Mouse (Mus musculus) liver, postnatal 0 days (tissue): ENCODE data around the gene Gm29609. TPM values are rescaled to one million over a fixed set of nuclear protein-coding genes. Genes with fewer than 3 reads are reported as not detected.
A peak's percentile ranks its signal among the peaks of the same experiment; 100 is the strongest.

Experiments used
- ATAC-seq: fragments of 200-750 bp; cut with Nextera tagmentation; 2 replicates; pipeline ENCODE4 v1.8.0; 2017; ENCODE audit warnings: mild to moderate bottlenecking, moderate library complexity
- DNase-seq: peaks from one replicate; pipeline ENCODE4 v3.0.0-alpha.2; 2016
- H3K27ac ChIP-seq: fragments of 300-500 bp; sonication (generic); 2 replicates; pipeline ENCODE4 v1.5.1; 2014; ENCODE audit warnings: antibody characterized with exemption, moderate library complexity, mild to moderate bottlenecking, low read depth
- H3K27me3 ChIP-seq: fragments of 300-500 bp; sonication (generic); 2 replicates; pipeline ENCODE4 v1.6.1; 2014; ENCODE audit warnings: low read length, control low read depth, mixed read lengths; ENCODE audit not compliant: insufficient read depth
- H3K36me3 ChIP-seq: fragments of 300-500 bp; sonication (generic); replicated peaks from 2 replicates; pipeline ENCODE4 v1.6.1; 2014; ENCODE audit warnings: mild to moderate bottlenecking, control low read depth, low read length, moderate library complexity, mixed read lengths; ENCODE audit not compliant: insufficient read depth
- H3K4me1 ChIP-seq: fragments of 300-500 bp; sonication (generic); 2 replicates; pipeline ENCODE4 v1.6.1; 2014; ENCODE audit warnings: antibody characterized with exemption, mild to moderate bottlenecking, control low read depth; ENCODE audit not compliant: insufficient read depth
- H3K4me2 ChIP-seq: fragments of 300-500 bp; sonication (generic); 2 replicates; pipeline ENCODE4 v1.6.1; 2014; ENCODE audit warnings: low read depth, mild to moderate bottlenecking, low read length, moderate library complexity, mixed read lengths
- H3K4me3 ChIP-seq: fragments of 300-500 bp; sonication (generic); 2 replicates; pipeline ENCODE4 v1.5.1; 2014; ENCODE audit warnings: low read depth, low read length
- H3K9ac ChIP-seq: fragments of 300-500 bp; sonication (generic); replicated peaks from 2 replicates; pipeline ENCODE4 v1.6.1; 2014; ENCODE audit warnings: mild to moderate bottlenecking, moderate library complexity
- H3K9me3 ChIP-seq: fragments of 300-500 bp; sonication (generic); 2 replicates; pipeline ENCODE4 v1.6.1; 2016; ENCODE audit warnings: mild to moderate bottlenecking, control low read depth, low read length, mixed read lengths
- CTCF ChIP-seq: sonication (generic); IDR thresholded peaks from 2 replicates; pipeline ENCODE4 v1.5.1; 2016; ENCODE audit warnings: antibody characterized with exemption, low read depth
- EP300 ChIP-seq: IDR thresholded peaks from 2 replicates; pipeline ENCODE4 v1.6.1; 2016; ENCODE audit warnings: antibody characterized with exemption, low read depth, mild to moderate bottlenecking
- WGBS: fragments of 180-500 bp; shearing (Covaris S2); extraction: QIAGEN DNeasy Blood & Tissue Kit; methylation state at CpG from one replicate; pipeline ENCODE4 v1.1.7; 2014; ENCODE audit not compliant: insufficient replicate concordance; 5-methylcytosine and 5-hydroxymethylcytosine counted together
- polyA plus RNA-seq: library from polyadenylated mRNA; unstranded; fragments of >200 nt; fragmentation: Nextera tagmentation; extraction: Ambion mirVana; gene quantifications from 2 replicates; pipeline ENCODE4 v1.2.1, GENCODE M21; 2015

Gene Gm29609
- polyA plus RNA-seq, 1 experiment from 2014 or later, result 0.59 TPM

GRCm38 (mm10) chr5:31199893-31200292 is 20.2 kb upstream of the Gm29609 start:
- ATAC-seq (no peak), DNase-seq (peak; percentile 39)
- Histone ChIP-seq H3K27ac (no peak overlapping the region), H3K9ac (no peak overlapping the region), H3K4me3 (no peak overlapping the region), H3K9me3 (peaks cover 3% of the 10 kb centered on the region; the same call in 1 of the 2 replicates), H3K27me3 (no peaks in the 10 kb centered on the region), H3K4me2 (no peak overlapping the region), H3K36me3 (peaks cover 78% of the 10 kb centered on the region), H3K4me1 (peaks cover 21% of the 10 kb centered on the region)
- 83% methylated on average over 9 of the region's 9 CpGs for WGBS
- TF ChIP-seq CTCF, result peak; percentile 39
- TF ChIP-seq EP300, result no peak

- Histone ChIP-seq H3K4me3 (no peak overlapping the region), H3K27me3 (no peaks in the 10 kb centered on the region), H3K4me2 (no peak overlapping the region), H3K4me1 (peaks cover 26% of the 10 kb centered on the region), H3K27ac (no peak overlapping the region), H3K9me3 (peaks cover 3% of the 10 kb centered on the region; the same call in 1 of the 2 replicates), H3K36me3 (peaks cover 78% of the 10 kb centered on the region), H3K9ac (no peak overlapping the region)
- ATAC-seq (no peak), DNase-seq (no peak)
- TF ChIP-seq CTCF (no peak), EP300 (no peak)
- 93% methylated on average over 19 of the region's 19 CpGs for WGBS
These were observed 19.7 kb upstream of the Gm29609 start for GRCm38 (mm10) chr5:31199321-31199892.

- WGBS, result 85% methylated on average over 5 of the region's 5 CpGs
- H3K27me3 ChIP-seq, result no peaks in the 10 kb centered on the region
- peaks cover 72% of the 10 kb centered on the region for H3K36me3 ChIP-seq
- DNase-seq (no peak), ATAC-seq (no peak)
- no peak overlapping the region for H3K9ac ChIP-seq
- H3K4me2 ChIP-seq, result no peak overlapping the region
- peaks cover 31% of the 10 kb centered on the region for H3K4me1 ChIP-seq
- peaks cover 3% of the 10 kb centered on the region; the same call in 1 of the 2 replicates for H3K9me3 ChIP-seq
- no peak overlapping the region for H3K4me3 ChIP-seq
- TF ChIP-seq EP300, result no peak
- TF ChIP-seq CTCF, result no peak
- H3K27ac ChIP-seq, result no peak overlapping the region
These were observed 19.1 kb upstream of the Gm29609 start for GRCm38 (mm10) chr5:31198616-31199320.

GRCm38 (mm10) chr5:31198170-31198569 is 18.5 kb upstream of the Gm29609 start:
- no peak overlapping the region for H3K9ac ChIP-seq
- H3K4me2 ChIP-seq, result no peak overlapping the region
- H3K27ac ChIP-seq, result no peak overlapping the region
- peaks cover 31% of the 10 kb centered on the region for H3K4me1 ChIP-seq
- H3K9me3 ChIP-seq, result peaks cover 3% of the 10 kb centered on the region; the same call in 1 of the 2 replicates
- peaks cover 66% of the 10 kb centered on the region for H3K36me3 ChIP-seq
- no peaks in the 10 kb centered on the region for H3K27me3 ChIP-seq
- DNase-seq (no peak), ATAC-seq (no peak)
- TF ChIP-seq EP300 (no peak), CTCF (no peak)
- H3K4me3 ChIP-seq, result no peak overlapping the region
- 76% methylated on average over 9 of the region's 9 CpGs for WGBS

- TF ChIP-seq CTCF (no peak), EP300 (no peak)
- Histone ChIP-seq H3K4me3 (no peak overlapping the region), H3K36me3 (peaks cover 60% of the 10 kb centered on the region), H3K9me3 (peaks cover 3% of the 10 kb centered on the region; the same call in 1 of the 2 replicates), H3K4me1 (peaks cover 25% of the 10 kb centered on the region), H3K4me2 (no peak overlapping the region), H3K27me3 (no peaks in the 10 kb centered on the region), H3K9ac (no peak overlapping the region), H3K27ac (no peak overlapping the region)
- no peak for DNase-seq
- no peak for ATAC-seq
- WGBS, result 90% methylated on average over 12 of the region's 12 CpGs
These were observed 17.4 kb upstream of the Gm29609 start for GRCm38 (mm10) chr5:31197072-31197471.

- Histone ChIP-seq H3K4me2 (no peak overlapping the region), H3K27me3 (no peaks in the 10 kb centered on the region), H3K9me3 (peaks cover 3% of the 10 kb centered on the region; the same call in 1 of the 2 replicates), H3K9ac (no peak overlapping the region), H3K4me1 (peaks cover 24% of the 10 kb centered on the region), H3K36me3 (peaks cover 60% of the 10 kb centered on the region), H3K4me3 (no peak overlapping the region), H3K27ac (no peak overlapping the region)
- 91% methylated on average over 10 of the region's 10 CpGs for WGBS
- TF ChIP-seq CTCF, result no peak
- no peak for TF ChIP-seq EP300
- DNase-seq, result no peak
- ATAC-seq, result no peak
These were observed 16.5 kb upstream of the Gm29609 start for GRCm38 (mm10) chr5:31196207-31196606.
